8 mouse cellular contexts compared by ENCODE assay signal in the genomic region with DNA sequence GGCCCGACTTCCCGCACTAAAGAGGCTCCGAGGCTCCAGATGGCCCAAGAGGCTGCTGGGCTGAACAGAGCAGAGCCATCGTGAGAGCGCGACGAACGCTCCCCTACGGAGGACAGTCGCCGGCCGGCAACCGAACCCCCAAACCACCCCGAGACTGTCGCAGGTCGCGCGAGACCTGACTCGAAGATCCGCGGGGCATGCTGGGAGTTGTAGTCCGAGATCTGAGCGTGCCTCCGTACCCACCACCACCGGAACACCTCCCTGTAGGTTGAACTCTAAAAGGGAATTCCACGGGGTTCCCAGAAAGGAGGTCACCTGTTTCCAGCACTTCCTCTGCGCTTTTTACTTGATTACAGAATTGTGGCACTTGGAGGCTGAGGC. TPM values are rescaled to one million over a fixed set of nuclear protein-coding genes. Genes with fewer than 3 reads are reported as not detected.
A peak's percentile ranks its signal among the peaks of the same experiment; 100 is the strongest.
DNase-seq lines count a peak whose midpoint lies in the region; ATAC-seq and TF ChIP-seq lines count a peak whose summit lies in the region.

Gene 4833439L19Rik, minus strand, starts transcription at position 235 of the 381 bp plus-strand sequence.

- no peaks in the 10 kb centered on the region; the same call in 1 of the 2 replicates for H3K4me1 ChIP-seq in bone marrow, adult 2 months (ENCODE audit: control insufficient read depth, insufficient read depth, low read length)
- peaks cover 9% of the 10 kb centered on the region for H3K4me1 ChIP-seq in embryonic facial prominence, embryonic 15.5 days
- H3K4me1 ChIP-seq in kidney, embryonic 14.5 days (ENCODE audit: control insufficient read depth, insufficient read depth, low read length): peaks cover 10% of the 10 kb centered on the region
- H3K4me1 ChIP-seq in limb, embryonic 15.5 days: peaks cover 19% of the 10 kb centered on the region

- H3K36me3 ChIP-seq in embryonic facial prominence, embryonic 15.5 days: peaks cover 19% of the 10 kb centered on the region
- peaks cover 26% of the 10 kb centered on the region for H3K36me3 ChIP-seq in kidney, embryonic 14.5 days (ENCODE audit: control insufficient read depth, insufficient read depth, low read length)
- H3K36me3 ChIP-seq in limb, embryonic 15.5 days: peaks cover 27% of the 10 kb centered on the region

- ATAC-seq in embryonic facial prominence, embryonic 15.5 days (ENCODE audit: insufficient number of reproducible peaks, low FRiP score, low TSS enrichment, low read depth): peak; percentile 93
- ATAC-seq in kidney, embryonic 14.5 days (ENCODE audit: low FRiP score, low TSS enrichment): peak; percentile 96
- ATAC-seq in limb, embryonic 15.5 days (ENCODE audit: insufficient number of reproducible peaks, low FRiP score, low TSS enrichment, low read depth): peak; percentile 90

- peak within 1 kb of the TSS; percentile 40 for H3K27ac ChIP-seq in bone marrow, adult 2 months (ENCODE audit: control insufficient read depth, insufficient read depth, low read depth, low read length, poor library complexity)
- H3K27ac ChIP-seq in embryonic facial prominence, embryonic 15.5 days (replicated peaks): peak within 1 kb of the TSS; percentile 73
- H3K27ac ChIP-seq in kidney, embryonic 14.5 days (ENCODE audit: low read depth, low read length): peak within 1 kb of the TSS; percentile 67
- H3K27ac ChIP-seq in limb, embryonic 15.5 days: peak within 1 kb of the TSS; percentile 64

- peak within 1 kb of the TSS; percentile 93 for H3K9ac ChIP-seq in embryonic facial prominence, embryonic 15.5 days
- H3K9ac ChIP-seq in kidney, embryonic 14.5 days (ENCODE audit: low read depth, low read length): peak within 1 kb of the TSS; percentile 92
- peak within 1 kb of the TSS; percentile 91 for H3K9ac ChIP-seq in limb, embryonic 15.5 days

- WGBS in bone marrow, adult 2 months: under 1% methylated on average over 27 of the region's 27 CpGs
- WGBS in embryonic facial prominence, embryonic 15.5 days: under 1% methylated on average over 27 of the region's 27 CpGs
- 1% methylated on average over 27 of the region's 27 CpGs for WGBS in kidney, embryonic 14.5 days
- 0% methylated on average over 27 of the region's 27 CpGs for WGBS in limb, embryonic 15.5 days

- H3K9me3 ChIP-seq in embryonic facial prominence, embryonic 15.5 days (replicated peaks): no peaks in the 10 kb centered on the region
- no peaks in the 10 kb centered on the region for H3K9me3 ChIP-seq in kidney, embryonic 14.5 days (ENCODE audit: control insufficient read depth, low read length)
- no peaks in the 10 kb centered on the region for H3K9me3 ChIP-seq in limb, embryonic 15.5 days

- H3K27me3 ChIP-seq in embryonic facial prominence, embryonic 15.5 days: no peaks in the 10 kb centered on the region
- no peaks in the 10 kb centered on the region for H3K27me3 ChIP-seq in kidney, embryonic 14.5 days (ENCODE audit: control insufficient read depth, insufficient read depth, low read length)
- H3K27me3 ChIP-seq in limb, embryonic 15.5 days: no peaks in the 10 kb centered on the region

- DNase-seq in 416B (ENCODE audit: low read depth): peak; percentile 93
- DNase-seq in heart, adult 9 months (ENCODE audit: low spot score in 2 of 2): peak; percentile 89 to 93
- peak; percentile 67 to 87 for DNase-seq in monocyte, adult 2 months (ENCODE audit: low read depth in 1 of 2, low spot score in 2 of 2)
- peak; percentile 93 to 94 for DNase-seq in spleen, postnatal 36 days (ENCODE audit: low spot score in 2 of 2)

- peak within 1 kb of the TSS; percentile 72 for H3K4me3 ChIP-seq in bone marrow, adult 2 months (replicated peaks; ENCODE audit: control insufficient read depth, low read depth, low read length)
- peak within 1 kb of the TSS; percentile 97 for H3K4me3 ChIP-seq in embryonic facial prominence, embryonic 15.5 days (replicated peaks)
- H3K4me3 ChIP-seq in kidney, embryonic 14.5 days (ENCODE audit: low read length): peak within 1 kb of the TSS; percentile 99
- peak within 1 kb of the TSS; percentile 89 for H3K4me3 ChIP-seq in limb, embryonic 15.5 days

- H3K4me2 ChIP-seq in embryonic facial prominence, embryonic 15.5 days (replicated peaks): peak within 1 kb of the TSS; percentile 82
- peak within 1 kb of the TSS; percentile 76 for H3K4me2 ChIP-seq in kidney, embryonic 14.5 days (replicated peaks; ENCODE audit: low read depth, low read length)
- H3K4me2 ChIP-seq in limb, embryonic 15.5 days: peak within 1 kb of the TSS; percentile 67

- peak; percentile 94 for TF ChIP-seq POLR2A in bone marrow, adult 2 months (IDR thresholded peaks at IDR 0.05; ENCODE audit: borderline replicate concordance, control insufficient read depth, low read depth, low read length)

- TF ChIP-seq CTCF in bone marrow, adult 2 months (IDR thresholded peaks at IDR 0.05; ENCODE audit: control insufficient read depth, insufficient read depth, low read length): no peak

RNA-seq across cellular contexts. Expression of gene 4833439L19Rik, which starts in this region (rescaled TPM):
- polyA plus RNA-seq in bone marrow, adult 2 months (2011; ENCODE audit: insufficient read depth, insufficient read length, low replicate concordance, missing spikeins): 17.9 and 24.8 TPM in 2 replicates
- 133 and 142 TPM in 2 replicates for polyA plus RNA-seq in embryonic facial prominence, embryonic 15.5 days (2015; fragmentation: Nextera tagmentation; extraction: Ambion mirVana)
- polyA plus RNA-seq in kidney, embryonic 14.5 days (2014; fragmentation: Nextera tagmentation; extraction: Ambion mirVana): 96.7 and 158 TPM in 2 replicates
- polyA plus RNA-seq in limb, embryonic 15.5 days (2015; fragmentation: Nextera tagmentation; extraction: Ambion mirVana): 128 and 133 TPM in 2 replicates

Comparison
In these comparisons a context has a peak if more than half of its experiments do, and no peak if none do; other contexts are left out.
1. Peak in every context shown above with its lines: DNase-seq, ATAC-seq, H3K4me3 ChIP-seq and H3K27ac ChIP-seq.